Mouse (Mus musculus) kidney, postnatal 25 days (tissue): ENCODE data around the gene Gm10147.
"Not testable (repeated sequence)": the region's sequence is repeated elsewhere in the genome, so short reads cannot be mapped to it uniquely, and the experiment has no call there.

Experiments used
- DNase-seq, 2 experiments: peaks; one replicate each; pipeline ENCODE4 v3.0.0; 2021; ENCODE audit warnings: mixed read lengths in 2 of 2

Gm10147 gene

GRCm38 (mm10) chrX:28607742-28608141, at the start of gene Gm10147:
Gene Gm10147, minus strand, starts transcription at chrX:28607842.
- not testable (repeated sequence) for DNase-seq
